Mouse (Mus musculus) adrenal gland, adult 10 weeks (tissue): ENCODE data around the gene Fdx1l. TPM values are rescaled to one million over a fixed set of nuclear protein-coding genes. Genes with fewer than 3 reads are reported as not detected.

ENCODE experiments used
- polyA plus RNA-seq: library from polyadenylated mRNA; stranded (reverse); fragments of 350-450 nt; fragmentation: Illumina TruSeq; extraction: RNeasy Lipid Tissue Mini Kit (QIAGEN cat#74804); gene quantifications from one replicate; pipeline ENCODE4 v1.2.3, GENCODE M21; 2014; ENCODE audit warnings: low read depth, low replicate concordance

Gene Fdx1l
- polyA plus RNA-seq = not detected

DNA sequence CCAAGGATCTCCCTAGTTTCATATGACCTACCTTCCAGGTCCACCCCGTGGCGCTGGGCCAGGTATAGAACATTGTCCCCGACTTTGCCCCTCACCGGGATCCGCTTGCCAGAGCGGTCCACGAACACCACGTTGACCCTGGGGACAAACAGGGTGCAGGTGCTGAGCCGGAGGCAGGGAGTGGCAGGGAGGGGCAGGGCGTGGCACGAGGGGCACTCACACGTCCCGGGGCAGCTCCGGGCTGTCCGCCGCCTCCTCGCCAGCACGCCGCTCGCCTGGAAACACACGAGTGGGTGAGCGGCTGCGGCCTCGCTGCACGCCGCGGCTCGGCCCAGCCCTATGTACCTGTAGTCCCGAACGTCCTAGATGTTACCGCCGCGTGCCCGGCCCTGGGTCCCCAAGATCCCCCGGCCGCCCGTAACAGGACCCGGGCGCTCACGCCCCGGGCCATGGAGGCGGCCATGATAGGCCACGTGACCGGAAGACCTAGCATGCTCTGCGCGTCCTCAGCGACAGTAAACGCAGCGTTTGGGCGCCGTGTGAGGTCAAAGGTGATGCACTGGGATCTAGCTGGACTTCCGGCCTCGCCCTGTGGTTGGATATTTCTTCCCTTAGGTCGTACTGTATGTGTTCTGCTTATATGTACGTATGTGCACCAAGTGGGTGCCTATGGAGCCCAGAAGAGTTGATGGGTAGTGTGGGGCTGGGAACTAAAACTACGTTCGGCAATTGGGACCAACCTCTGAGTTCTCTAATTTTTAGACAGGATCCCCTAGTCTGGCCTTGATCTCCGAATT, at the start of gene Fdx1l, which contains the start of gene Gm49373:
Gene Fdx1l, minus strand, starts transcription at position 571 of the 797 bp plus-strand sequence.
Gene Gm49373, minus strand, starts transcription at position 53 of the 797 bp plus-strand sequence.

DNA sequence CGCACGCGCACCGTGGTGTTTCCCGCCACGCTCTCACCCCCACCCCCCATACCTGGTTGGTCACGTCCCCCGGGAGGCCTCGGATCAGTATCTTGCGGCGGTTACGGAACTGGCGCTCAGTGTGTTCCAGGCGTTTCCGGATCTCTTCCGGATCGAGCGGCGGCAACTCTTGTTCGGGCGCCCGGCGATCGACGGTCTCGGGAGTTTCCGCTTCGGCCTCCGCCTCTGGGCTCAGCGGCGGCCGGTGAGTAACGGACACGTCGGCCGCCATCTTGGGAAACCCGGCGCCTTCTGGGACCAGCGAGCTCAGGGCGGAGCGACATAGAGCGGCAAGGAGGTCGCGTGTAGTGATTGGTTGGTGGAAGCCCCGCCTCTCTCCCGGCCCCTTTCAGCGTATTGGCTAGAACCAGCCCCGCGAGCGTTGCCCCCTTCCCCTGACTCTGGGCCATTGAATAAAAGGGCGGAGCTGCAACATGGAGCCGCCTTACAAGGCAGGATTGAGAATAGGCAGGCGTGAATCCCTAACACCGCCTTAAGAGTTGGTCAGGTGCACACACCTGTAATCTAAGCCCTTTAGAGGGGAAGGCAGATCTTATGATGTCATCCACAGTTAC, 18.4 kb upstream of the Fdx1l start, which contains the start of the genes Gm38431 and Raver1:
Gene Gm38431, minus strand, starts transcription at position 291 of the 614 bp plus-strand sequence.
Gene Raver1, minus strand, starts transcription at position 302 of the 614 bp plus-strand sequence.

DNA sequence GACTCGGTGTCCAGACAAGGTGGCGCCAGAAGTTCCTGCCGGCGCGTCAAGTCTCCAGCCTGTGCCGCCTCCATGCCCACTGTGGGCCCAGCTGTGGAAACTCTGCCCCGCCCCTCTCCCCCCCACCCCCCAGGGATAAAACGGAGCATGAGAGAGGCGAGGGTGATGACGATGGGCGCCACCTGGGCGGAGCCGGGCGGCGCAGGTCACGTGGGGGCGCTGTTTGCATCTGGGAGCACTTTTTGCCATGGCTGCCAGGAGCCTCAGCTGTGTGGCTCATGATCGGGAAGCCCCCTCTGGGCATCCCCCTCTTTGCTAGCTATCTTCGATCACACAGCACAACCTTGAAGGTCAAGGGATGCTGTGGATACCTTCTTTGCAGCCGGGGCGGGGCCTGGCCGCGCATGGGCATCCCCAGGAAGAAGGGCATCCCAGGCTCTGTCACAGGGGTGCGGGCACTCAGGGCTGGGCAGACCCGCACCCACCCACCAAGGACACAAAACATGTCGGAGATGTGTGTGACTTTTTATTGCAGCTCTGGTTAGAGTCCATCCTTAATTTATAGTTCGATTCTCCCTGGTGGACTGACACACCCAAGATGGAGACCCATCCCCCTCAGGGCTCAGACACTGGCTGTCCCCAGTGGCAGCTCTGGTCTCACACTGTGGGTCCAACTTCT, 6.3 kb downstream of the Fdx1l start, which contains the start of gene Zglp1:
Gene Zglp1, minus strand, starts transcription at position 88 of the 679 bp plus-strand sequence.

DNA sequence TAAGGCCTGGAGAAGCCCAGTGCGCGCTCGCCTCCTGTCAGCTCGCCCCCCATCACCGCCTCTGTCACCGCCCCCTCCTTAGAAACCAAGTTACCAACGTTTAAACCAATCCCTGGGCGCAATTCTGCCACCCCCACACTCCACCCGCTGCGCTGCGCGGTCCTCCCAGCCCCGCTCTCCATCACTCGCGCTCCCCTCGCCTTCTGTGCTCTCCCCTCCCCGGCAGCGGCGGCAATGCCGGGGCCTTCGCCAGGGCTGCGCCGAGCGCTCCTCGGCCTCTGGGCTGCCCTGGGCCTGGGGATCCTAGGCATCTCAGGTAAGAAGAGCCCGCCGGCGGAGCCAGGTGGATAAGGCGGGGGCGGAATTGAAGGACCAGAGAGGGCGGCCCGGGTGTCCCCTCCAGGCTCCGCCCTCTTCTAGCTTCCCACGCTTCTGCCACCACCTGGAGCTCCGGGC, 41.5 kb downstream of the Fdx1l start, which contains the start of gene Icam5:
Gene Icam5, plus strand, starts transcription at position 178 of the 456 bp plus-strand sequence.

DNA sequence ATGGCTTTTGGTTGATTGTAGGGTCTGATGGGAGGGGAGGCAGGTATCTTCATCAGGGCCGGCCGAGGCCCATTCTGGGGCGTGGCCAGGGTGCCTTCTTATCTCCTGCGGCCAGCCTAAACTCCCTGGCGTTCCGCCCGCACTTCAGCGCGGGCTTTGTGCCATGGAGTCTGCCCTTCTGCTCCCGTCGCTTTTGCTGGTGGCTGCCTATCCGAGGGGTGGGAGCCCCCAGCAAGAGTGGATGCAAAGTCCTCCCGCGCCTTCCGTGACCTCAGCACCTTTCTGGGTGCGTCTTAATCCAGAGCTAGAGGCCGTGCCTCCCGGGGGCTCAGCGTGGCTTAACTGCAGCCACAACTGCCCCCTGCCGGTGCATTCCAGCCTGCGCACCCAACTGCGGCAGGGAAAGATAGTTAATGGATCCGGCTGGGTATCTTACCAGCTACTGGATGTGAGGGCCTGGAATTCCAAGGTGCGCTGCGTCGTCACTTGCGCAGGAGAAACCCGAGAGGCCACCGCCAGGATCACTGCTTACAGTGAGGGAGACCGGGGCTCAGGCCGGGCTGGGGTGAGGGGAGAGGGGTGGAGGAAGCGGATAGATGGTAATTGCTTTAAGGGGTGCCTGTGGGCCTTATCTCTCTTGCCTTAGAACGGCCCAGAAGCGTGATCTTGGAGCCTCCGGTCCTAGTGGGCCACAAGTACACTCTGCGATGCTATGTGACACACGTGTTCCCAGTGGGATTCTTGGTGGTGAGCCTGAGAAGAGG, 43.9 kb downstream of the Fdx1l start, which contains the start of gene Icam4:
Gene Icam4, plus strand, starts transcription at position 83 of the 764 bp plus-strand sequence.

Other genes with a start within 250 kb of the Fdx1l start
- gene A230050P20Rik, start 205.0 kb downstream of the Fdx1l start, polyA plus RNA-seq = 4.7 TPM
- gene Angptl6, start 193.9 kb downstream of the Fdx1l start, polyA plus RNA-seq = not detected
- 0.17 TPM for gene Ppan, start 185.4 kb downstream of the Fdx1l start, polyA plus RNA-seq
- gene Eif3g, start 175.0 kb downstream of the Fdx1l start, polyA plus RNA-seq = 26.8 TPM
- 12.0 TPM for gene Dnmt1, start 113.7 kb downstream of the Fdx1l start, polyA plus RNA-seq
- gene S1pr2, start 96.8 kb downstream of the Fdx1l start, polyA plus RNA-seq = 3.0 TPM
- gene Mrpl4, start 70.9 kb downstream of the Fdx1l start, polyA plus RNA-seq = 1.1 TPM
- gene Icam1, start 57.6 kb downstream of the Fdx1l start, polyA plus RNA-seq = 3.1 TPM
- gene Icam4, start 44.2 kb downstream of the Fdx1l start, polyA plus RNA-seq = not detected
- gene Icam5, start 41.5 kb downstream of the Fdx1l start, polyA plus RNA-seq = not detected
- gene Zglp1, start 6.5 kb downstream of the Fdx1l start, polyA plus RNA-seq = not detected
- gene Gm49373, start 518 bp downstream of the Fdx1l start, polyA plus RNA-seq = not detected
- 2.4 TPM for gene Gm38431, start 18.4 kb upstream of the Fdx1l start, polyA plus RNA-seq
- 10.4 TPM for gene Raver1, start 18.4 kb upstream of the Fdx1l start, polyA plus RNA-seq
- gene Tyk2, start 57.6 kb upstream of the Fdx1l start, polyA plus RNA-seq = 1.3 TPM
- 13.1 TPM for gene Cdc37, start 76.4 kb upstream of the Fdx1l start, polyA plus RNA-seq
- gene Pde4a, start 92.1 kb upstream of the Fdx1l start, polyA plus RNA-seq = 0.87 TPM
- 10.0 TPM for gene Keap1, start 165.7 kb upstream of the Fdx1l start, polyA plus RNA-seq
- not detected for gene S1pr5, start 174.8 kb upstream of the Fdx1l start, polyA plus RNA-seq
- gene Atg4d, start 191.7 kb upstream of the Fdx1l start, polyA plus RNA-seq = 1.5 TPM
- gene Kri1, start 214.4 kb upstream of the Fdx1l start, polyA plus RNA-seq = 5.5 TPM
- gene Cdkn2d, start 217.8 kb upstream of the Fdx1l start, polyA plus RNA-seq = 7.1 TPM
- gene Ap1m2, start 238.7 kb upstream of the Fdx1l start, polyA plus RNA-seq = not detected
- 23.9 TPM for gene Slc44a2, start 247.1 kb upstream of the Fdx1l start, polyA plus RNA-seq